8 mouse cellular contexts compared by ENCODE assay signal in genomic region chr4:53115866-53116265, GRCm38 (mm10). TPM values are rescaled to one million over a fixed set of nuclear protein-coding genes. Genes with fewer than 3 reads are reported as not detected.
A peak's percentile ranks its signal among the peaks of the same experiment; 100 is the strongest.
DNase-seq lines count a peak whose midpoint lies in the region; ATAC-seq and TF ChIP-seq lines count a peak whose summit lies in the region.

No protein-coding gene starts in this region.

- no peak for ATAC-seq in liver, embryonic 11.5 days (replicated peaks; ENCODE audit: low FRiP score)
- ATAC-seq in kidney, embryonic 15.5 days (replicated peaks; ENCODE audit: low FRiP score) = peak; percentile 72

- H3K4me3 ChIP-seq in liver, adult 2 months (ENCODE audit: insufficient read depth, low read depth, low read length) = no peak overlapping the region
- no peak overlapping the region for H3K4me3 ChIP-seq in liver, embryonic 11.5 days (ENCODE audit: low read depth, low read length)
- no peak overlapping the region for H3K4me3 ChIP-seq in kidney, embryonic 15.5 days (replicated peaks)

- TF ChIP-seq POLR2A in liver, adult 2 months (IDR thresholded peaks at IDR 0.05; ENCODE audit: extremely low read depth, insufficient read depth, low read length) = no peak

- no peak overlapping the region for H3K4me2 ChIP-seq in liver, embryonic 11.5 days
- H3K4me2 ChIP-seq in kidney, embryonic 15.5 days = no peak overlapping the region

- H3K9me3 ChIP-seq in liver, embryonic 11.5 days (ENCODE audit: control insufficient read depth, low read length) = no peaks in the 10 kb centered on the region
- no peaks in the 10 kb centered on the region for H3K9me3 ChIP-seq in kidney, embryonic 15.5 days (replicated peaks)

- H3K27ac ChIP-seq in liver, adult 2 months (replicated peaks; ENCODE audit: insufficient read depth, low read depth, low read length) = peak overlapping the region; percentile 68
- H3K27ac ChIP-seq in liver, embryonic 11.5 days (ENCODE audit: low read depth, low read length) = no peak overlapping the region; the same call in 1 of the 2 replicates
- H3K27ac ChIP-seq in kidney, embryonic 15.5 days = 0 out of 2 replicates have a peak overlapping the region, but pooled peaks have one; percentile 6

- H3K79me2 ChIP-seq in liver, adult 2 months (ENCODE audit: control insufficient read depth, insufficient read depth, low read length) = peaks cover 10% of the 10 kb centered on the region

- H3K9ac ChIP-seq in liver, adult 2 months (ENCODE audit: low read depth, low read length) = 0 out of 2 replicates have a peak overlapping the region, but pooled peaks have one; percentile 3
- H3K9ac ChIP-seq in liver, embryonic 11.5 days (ENCODE audit: low read depth, low read length) = no peak overlapping the region
- no peak overlapping the region for H3K9ac ChIP-seq in kidney, embryonic 15.5 days

- 0% methylated on average over 3 of the region's 5 CpGs for WGBS in liver, adult 2 months
- 49% methylated on average over 2 of the region's 5 CpGs for whole genome bisulfite sequencing in liver, embryonic 11.5 days
- 7% methylated on average over 3 of the region's 5 CpGs for WGBS in kidney, embryonic 15.5 days

- peaks cover 34% of the 10 kb centered on the region for H3K4me1 ChIP-seq in liver, adult 2 months (ENCODE audit: control insufficient read depth, insufficient read depth, low read length)
- peaks cover 11% of the 10 kb centered on the region for H3K4me1 ChIP-seq in liver, embryonic 11.5 days (replicated peaks; ENCODE audit: control insufficient read depth, insufficient read depth, low read length)
- H3K4me1 ChIP-seq in kidney, embryonic 15.5 days = peaks cover 25% of the 10 kb centered on the region

- H3K36me3 ChIP-seq in liver, adult 2 months (ENCODE audit: control insufficient read depth, insufficient read depth, low read length) = peaks cover 35% of the 10 kb centered on the region
- no peaks in the 10 kb centered on the region; the same call in 1 of the 2 replicates for H3K36me3 ChIP-seq in liver, embryonic 11.5 days (ENCODE audit: control insufficient read depth, insufficient read depth, low read length)
- H3K36me3 ChIP-seq in kidney, embryonic 15.5 days = no peaks in the 10 kb centered on the region

- DNase-seq in liver, adult 2 months (ENCODE audit: extremely low read depth, low read depth, low spot score) = peak; percentile 68
- DNase-seq in liver, embryonic 11.5 days (ENCODE audit: low spot score) = no peak
- peak; percentile 26 for DNase-seq in Muller cell, postnatal 12 days (ENCODE audit: inconsistent ontology term)
- peak; percentile 14 for DNase-seq in embryo, embryonic 11 days
- peak; percentile 43 to 52 for DNase-seq in monocyte, adult 2 months (ENCODE audit: low read depth in 1 of 2, low spot score in 2 of 2)
- no peak for DNase-seq in cerebellum, adult 8-10 months
- DNase-seq in MN1 (ENCODE audit: low spot score) = no peak

- no peaks in the 10 kb centered on the region for H3K27me3 ChIP-seq in liver, adult 2 months (ENCODE audit: control insufficient read depth, insufficient read depth, low read length)
- H3K27me3 ChIP-seq in liver, embryonic 11.5 days (replicated peaks; ENCODE audit: control insufficient read depth, insufficient read depth, low read length) = no peaks in the 10 kb centered on the region
- H3K27me3 ChIP-seq in kidney, embryonic 15.5 days = no peaks in the 10 kb centered on the region

- no peak for TF ChIP-seq CTCF in liver, adult 2 months (IDR thresholded peaks at IDR 0.05; ENCODE audit: low read depth, low read length)

RNA-seq across cellular contexts. Expression of gene Abca1, which starts 43.8 kb away (rescaled TPM):
- 65.4 and 89.1 TPM in 2 replicates for total RNA-seq in liver, adult 2 months (2014; rRNA removed)
- 17.1 and 21.0 TPM in 2 replicates for polyA plus RNA-seq in liver, adult 2 months (2012; rRNA removed)
- polyA plus RNA-seq in liver, embryonic 11.5 days (2014; fragmentation: Nextera tagmentation; extraction: Ambion mirVana) = 16.3 and 17.5 TPM in 2 replicates
- polyA plus RNA-seq in kidney, embryonic 15.5 days (2015; fragmentation: Nextera tagmentation; extraction: Ambion mirVana) = 3.8 and 4.4 TPM in 2 replicates

Comparison
In these comparisons a context has a peak if more than half of its experiments do, and no peak if none do; other contexts are left out.
1. DNase-seq: peak in liver, adult 2 months (single experiment), Muller cell, postnatal 12 days (single experiment), embryo, embryonic 11 days (single experiment) and monocyte, adult 2 months (2 of 2); none in liver, embryonic 11.5 days (single experiment), cerebellum, adult 8-10 months (single experiment) and MN1 (single experiment).